ENCODE assay signal across 8 mouse cellular contexts in genomic region chr4:45964771-45965439, GRCm38 (mm10). TPM values are rescaled to one million over a fixed set of nuclear protein-coding genes. Genes with fewer than 3 reads are reported as not detected.
DNase-seq lines count a peak whose midpoint lies in the region; ATAC-seq lines count a peak whose summit lies in the region.

TSS of gene Tdrd7 (plus strand) at chr4:45965334.

- no peaks in the 10 kb centered on the region for H3K27me3 ChIP-seq in heart, embryonic 16.5 days (ENCODE audit: control insufficient read depth, insufficient read depth, low read length)
- no peaks in the 10 kb centered on the region for H3K27me3 ChIP-seq in stomach, embryonic 16.5 days (ENCODE audit: control insufficient read depth, insufficient read depth, low read length)

- peaks cover 30% of the 10 kb centered on the region for H3K4me1 ChIP-seq in heart, embryonic 16.5 days (ENCODE audit: control insufficient read depth, insufficient read depth, low read length)
- peaks cover 19% of the 10 kb centered on the region for H3K4me1 ChIP-seq in stomach, embryonic 16.5 days (ENCODE audit: control insufficient read depth, insufficient read depth, low read length)

- no peaks in the 10 kb centered on the region for H3K36me3 ChIP-seq in heart, embryonic 16.5 days (ENCODE audit: control insufficient read depth, insufficient read depth)
- H3K36me3 ChIP-seq in stomach, embryonic 16.5 days (ENCODE audit: control insufficient read depth, insufficient read depth, low read length), result no peaks in the 10 kb centered on the region

- DNase-seq in 3T3-L1 (ENCODE audit: low read depth, low spot score), result peak; percentile 85
- DNase-seq in adrenal gland, postnatal 10 days, result no peak
- DNase-seq in large intestine, adult 2 months (ENCODE audit: low read depth, low spot score), result no peak
- DNase-seq in lung, postnatal 10 days, result peak; percentile 57
- DNase-seq in cerebellum, postnatal 36 days, result no peak

- 17% methylated on average over 10 of the region's 10 CpGs for WGBS in heart, embryonic 16.5 days
- WGBS in large intestine, adult 2 months, result 32% methylated on average over 10 of the region's 10 CpGs
- WGBS in stomach, embryonic 16.5 days, result 51% methylated on average over 10 of the region's 10 CpGs

- H3K4me2 ChIP-seq in heart, embryonic 16.5 days (ENCODE audit: low read depth, low read length), result peak within 1 kb of the TSS; percentile 63
- peak within 1 kb of the TSS; percentile 36 for H3K4me2 ChIP-seq in stomach, embryonic 16.5 days (ENCODE audit: low read depth, low read length)

- no peaks in the 10 kb centered on the region for H3K9me3 ChIP-seq in heart, embryonic 16.5 days (replicated peaks; ENCODE audit: control insufficient read depth, low read length)
- H3K9me3 ChIP-seq in stomach, embryonic 16.5 days (replicated peaks; ENCODE audit: control insufficient read depth, low read length), result no peaks in the 10 kb centered on the region

- H3K9ac ChIP-seq in heart, embryonic 16.5 days (ENCODE audit: low read length), result peak within 1 kb of the TSS; percentile 56
- H3K9ac ChIP-seq in stomach, embryonic 16.5 days (ENCODE audit: low read length), result 0 out of 2 replicates have a peak within 1 kb of the TSS, but pooled peaks have one; percentile 18

- peak; percentile 50; the same call in 1 of the 2 replicates for ATAC-seq in heart, embryonic 16.5 days (replicated peaks; ENCODE audit: extremely low read depth, insufficient read depth, low FRiP score)
- peak; percentile 61; the same call in 1 of the 2 replicates for ATAC-seq in stomach, embryonic 16.5 days (ENCODE audit: insufficient read depth, low FRiP score)
- ATAC-seq in CD4-positive, CD25-positive, alpha-beta regulatory T cell, adult 4 months, result no peak

- peak within 1 kb of the TSS; percentile 37 for H3K4me3 ChIP-seq in heart, embryonic 16.5 days (ENCODE audit: low read length)
- peak within 1 kb of the TSS; percentile 15; the same call in 1 of the 2 replicates for H3K4me3 ChIP-seq in stomach, embryonic 16.5 days (replicated peaks; ENCODE audit: low read length)

- peak within 1 kb of the TSS; percentile 69 for H3K27ac ChIP-seq in heart, embryonic 16.5 days (ENCODE audit: low read length)
- H3K27ac ChIP-seq in stomach, embryonic 16.5 days (ENCODE audit: low read length), result peak within 1 kb of the TSS; percentile 87

RNA-seq across cellular contexts. Expression of gene Tdrd7, which starts in this region (rescaled TPM):
- 10 to 100 TPM; 16.8 to 21.0 TPM for total RNA-seq in adrenal gland, postnatal 10 days (2021)
- 17.7 and 18.5 TPM in 2 replicates for polyA plus RNA-seq in heart, embryonic 16.5 days (2015; fragmentation: Nextera tagmentation; extraction: Ambion mirVana)
- polyA plus RNA-seq in large intestine, adult 2 months (2012; rRNA removed), result 21.2 and 31.6 TPM in 2 replicates
- polyA plus RNA-seq in stomach, embryonic 16.5 days (2015; fragmentation: Nextera tagmentation; extraction: Ambion mirVana), result 22.6 and 24.5 TPM in 2 replicates
- 1 to 10 TPM; 7.2 to 8.9 TPM for polyA plus RNA-seq in CD4-positive, CD25-positive, alpha-beta regulatory T cell, adult 4 months (2017; shearing (Covaris generic))

Comparison
In these comparisons a context has a peak if more than half of its experiments do, and no peak if none do; other contexts are left out.
1. DNase-seq: peak in 3T3-L1 (single experiment) and lung, postnatal 10 days (single experiment); none in adrenal gland, postnatal 10 days (single experiment), large intestine, adult 2 months (single experiment) and cerebellum, postnatal 36 days (0 of 2).